ENCODE assay signal across 12 mouse cellular contexts in genomic region chr2:157536476-157537081, GRCm38 (mm10). TPM values are rescaled to one million over a fixed set of nuclear protein-coding genes. Genes with fewer than 3 reads are reported as not detected.
A peak's percentile ranks its signal among the peaks of the same experiment; 100 is the strongest.
DNase-seq lines count a peak whose midpoint lies in the region; ATAC-seq and TF ChIP-seq lines count a peak whose summit lies in the region.
"Had no signal": no experiment of that assay in that cellular context is flagged by ENCODE, and none has a peak within 500 bp of the region (broad histone marks: within the 10 kb centered on the region; RNA-seq: fewer than 3 reads in every experiment).

No protein-coding gene starts in this region.

- H3K4me3 ChIP-seq in liver, adult 2 months (ENCODE audit: insufficient read depth, low read depth, low read length), result no peak overlapping the region
- H3K4me3 ChIP-seq in liver, embryonic 12.5 days, result no peak overlapping the region
- no peak overlapping the region for H3K4me3 ChIP-seq in embryonic facial prominence, embryonic 12.5 days
- no peak overlapping the region for H3K4me3 ChIP-seq in hindbrain, embryonic 14.5 days (replicated peaks; ENCODE audit: low read length)
- no peak overlapping the region for H3K4me3 ChIP-seq in midbrain, embryonic 16.5 days (ENCODE audit: low read depth, low read length)

- TF ChIP-seq CTCF in liver, adult 2 months (IDR thresholded peaks at IDR 0.05; ENCODE audit: low read depth, low read length), result no peak

- no peak overlapping the region for H3K4me2 ChIP-seq in liver, embryonic 12.5 days
- H3K4me2 ChIP-seq in embryonic facial prominence, embryonic 12.5 days (replicated peaks), result 0 out of 2 replicates have a peak overlapping the region, but pooled peaks have one; percentile 7
- no peak overlapping the region for H3K4me2 ChIP-seq in hindbrain, embryonic 14.5 days (replicated peaks)
- peak overlapping the region; percentile 2; the same call in 1 of the 2 replicates for H3K4me2 ChIP-seq in midbrain, embryonic 16.5 days (ENCODE audit: low read length)
- H3K4me2 ChIP-seq: heart, embryonic 11.5 days had no signal

- no peak overlapping the region for H3K9ac ChIP-seq in liver, adult 2 months (ENCODE audit: low read depth, low read length)
- no peak overlapping the region for H3K9ac ChIP-seq in liver, embryonic 12.5 days
- H3K9ac ChIP-seq in embryonic facial prominence, embryonic 12.5 days, result no peak overlapping the region
- no peak overlapping the region; the same call in 1 of the 2 replicates for H3K9ac ChIP-seq in hindbrain, embryonic 14.5 days
- no peak overlapping the region; the same call in 1 of the 2 replicates for H3K9ac ChIP-seq in midbrain, embryonic 16.5 days (ENCODE audit: low read depth, low read length)

- 23% methylated on average over 7 of the region's 7 CpGs for WGBS in liver, adult 2 months
- WGBS in liver, embryonic 12.5 days (ENCODE audit: insufficient replicate concordance), result 45% methylated on average over 7 of the region's 7 CpGs
- WGBS in embryonic facial prominence, embryonic 12.5 days, result 29% methylated on average over 7 of the region's 7 CpGs
- WGBS in hindbrain, embryonic 14.5 days, result 48% methylated on average over 7 of the region's 7 CpGs
- 47% methylated on average over 7 of the region's 7 CpGs for WGBS in midbrain, embryonic 16.5 days

- 0 out of 2 replicates have a peak, but pooled peaks cover 1% of the 10 kb centered on the region for H3K4me1 ChIP-seq in liver, adult 2 months (ENCODE audit: control insufficient read depth, insufficient read depth, low read length)
- H3K4me1 ChIP-seq in liver, embryonic 12.5 days, result peaks cover 20% of the 10 kb centered on the region
- H3K4me1 ChIP-seq in embryonic facial prominence, embryonic 12.5 days, result peaks cover 62% of the 10 kb centered on the region
- peaks cover 57% of the 10 kb centered on the region for H3K4me1 ChIP-seq in hindbrain, embryonic 14.5 days (replicated peaks; ENCODE audit: control insufficient read depth, insufficient read depth, low read length)
- peaks cover 59% of the 10 kb centered on the region for H3K4me1 ChIP-seq in midbrain, embryonic 16.5 days (ENCODE audit: control insufficient read depth, insufficient read depth, low read length)

- H3K27ac ChIP-seq in liver, adult 2 months (replicated peaks; ENCODE audit: insufficient read depth, low read depth, low read length), result no peak overlapping the region
- no peak overlapping the region for H3K27ac ChIP-seq in liver, embryonic 12.5 days
- H3K27ac ChIP-seq in embryonic facial prominence, embryonic 12.5 days, result peak overlapping the region; percentile 32; the same call in 1 of the 2 replicates
- peak overlapping the region; percentile 84 for H3K27ac ChIP-seq in hindbrain, embryonic 14.5 days
- peak overlapping the region; percentile 89 for H3K27ac ChIP-seq in midbrain, embryonic 16.5 days (ENCODE audit: low read length)

- no peaks in the 10 kb centered on the region for H3K9me3 ChIP-seq in liver, embryonic 12.5 days (replicated peaks)
- H3K9me3 ChIP-seq in embryonic facial prominence, embryonic 12.5 days, result no peaks in the 10 kb centered on the region
- no peaks in the 10 kb centered on the region for H3K9me3 ChIP-seq in hindbrain, embryonic 14.5 days (ENCODE audit: control insufficient read depth, low read length)
- H3K9me3 ChIP-seq in midbrain, embryonic 16.5 days (replicated peaks; ENCODE audit: control insufficient read depth, low read length, poor library complexity, severe bottlenecking), result no peaks in the 10 kb centered on the region

- no peaks in the 10 kb centered on the region for H3K79me2 ChIP-seq in liver, adult 2 months (ENCODE audit: control insufficient read depth, insufficient read depth, low read length)

- no peaks in the 10 kb centered on the region for H3K27me3 ChIP-seq in liver, adult 2 months (ENCODE audit: control insufficient read depth, insufficient read depth, low read length)
- H3K27me3 ChIP-seq in liver, embryonic 12.5 days (replicated peaks), result peaks cover 25% of the 10 kb centered on the region
- no peaks in the 10 kb centered on the region for H3K27me3 ChIP-seq in embryonic facial prominence, embryonic 12.5 days
- no peaks in the 10 kb centered on the region for H3K27me3 ChIP-seq in hindbrain, embryonic 14.5 days (ENCODE audit: control insufficient read depth, insufficient read depth, low read length)
- H3K27me3 ChIP-seq in midbrain, embryonic 16.5 days (ENCODE audit: control insufficient read depth, insufficient read depth, low read depth, low read length), result no peaks in the 10 kb centered on the region

- TF ChIP-seq POLR2A in liver, adult 2 months (IDR thresholded peaks at IDR 0.05; ENCODE audit: extremely low read depth, insufficient read depth, low read length), result no peak

- DNase-seq in liver, adult 2 months (ENCODE audit: extremely low read depth, low read depth, low spot score), result peak; percentile 83
- DNase-seq in hindbrain, embryonic 14.5 days (ENCODE audit: low spot score), result no peak
- no peak for DNase-seq in right cerebral cortex, postnatal 10 days (ENCODE audit: low spot score in 2 of 2)
- no peak for DNase-seq in urinary bladder, postnatal 10 days (ENCODE audit: low spot score)
- DNase-seq: cerebellum, adult 9-11 months; kidney, postnatal 36 days had no signal

- no peaks in the 10 kb centered on the region for H3K36me3 ChIP-seq in liver, adult 2 months (ENCODE audit: control insufficient read depth, insufficient read depth, low read length)
- no peaks in the 10 kb centered on the region for H3K36me3 ChIP-seq in liver, embryonic 12.5 days
- H3K36me3 ChIP-seq in embryonic facial prominence, embryonic 12.5 days, result no peaks in the 10 kb centered on the region
- H3K36me3 ChIP-seq in hindbrain, embryonic 14.5 days (replicated peaks; ENCODE audit: control insufficient read depth, insufficient read depth), result no peaks in the 10 kb centered on the region
- no peaks in the 10 kb centered on the region for H3K36me3 ChIP-seq in midbrain, embryonic 16.5 days (ENCODE audit: control insufficient read depth, insufficient read depth, low read length)

- ATAC-seq in liver, embryonic 12.5 days, result no peak
- ATAC-seq in embryonic facial prominence, embryonic 12.5 days (ENCODE audit: insufficient number of reproducible peaks, insufficient read depth, low FRiP score, low TSS enrichment), result no peak
- ATAC-seq in hindbrain, embryonic 14.5 days (ENCODE audit: low FRiP score), result no peak
- ATAC-seq in midbrain, embryonic 16.5 days, result no peak
- ATAC-seq in megakaryocyte, adult 5-6 weeks (ENCODE audit: poor library complexity, severe bottlenecking), result no peak
- ATAC-seq: inflammation-experienced regulatory T-cells, adult 6 months had no signal

RNA-seq across cellular contexts. Expression of gene Nnat, which starts 23.3 kb away (rescaled TPM):
- total RNA-seq in liver, adult 2 months (2014; rRNA removed), result 0.34 TPM in 1 of 2 replicates, not detected in the other
- 0.24 TPM in 1 of 2 replicates, not detected in the other for polyA plus RNA-seq in liver, adult 2 months (2012; rRNA removed)
- polyA plus RNA-seq in liver, embryonic 12.5 days (2016; fragmentation: Nextera tagmentation; extraction: Ambion mirVana), result 79.0 and 80.8 TPM in 2 replicates
- polyA plus RNA-seq in embryonic facial prominence, embryonic 12.5 days (2016; fragmentation: Nextera tagmentation; extraction: Ambion mirVana), result 1,910 and 2,445 TPM in 2 replicates
- polyA plus RNA-seq in hindbrain, embryonic 14.5 days (2014; fragmentation: Nextera tagmentation; extraction: Ambion mirVana), result 4,569 and 4,588 TPM in 2 replicates
- 9,243 and 10,143 TPM in 2 replicates for polyA plus RNA-seq in midbrain, embryonic 16.5 days (2015; fragmentation: Nextera tagmentation; extraction: Ambion mirVana)
- not detected in 2 replicates for total RNA-seq in megakaryocyte, adult 5-6 weeks (2015)
- not detected in 2 replicates for total RNA-seq in megakaryocyte, adult 5-6 weeks (2017)

RNA-seq across cellular contexts. Expression of gene Blcap, which starts 34.5 kb away (rescaled TPM):
- total RNA-seq in liver, adult 2 months (2014; rRNA removed), result 14.1 and 16.3 TPM in 2 replicates
- polyA plus RNA-seq in liver, adult 2 months (2012; rRNA removed), result 33.1 and 37.9 TPM in 2 replicates
- polyA plus RNA-seq in liver, embryonic 12.5 days (2016; fragmentation: Nextera tagmentation; extraction: Ambion mirVana), result 12.3 and 13.4 TPM in 2 replicates
- 77.9 and 84.8 TPM in 2 replicates for polyA plus RNA-seq in embryonic facial prominence, embryonic 12.5 days (2016; fragmentation: Nextera tagmentation; extraction: Ambion mirVana)
- 285 and 323 TPM in 2 replicates for polyA plus RNA-seq in hindbrain, embryonic 14.5 days (2014; fragmentation: Nextera tagmentation; extraction: Ambion mirVana)
- polyA plus RNA-seq in midbrain, embryonic 16.5 days (2015; fragmentation: Nextera tagmentation; extraction: Ambion mirVana), result 357 and 363 TPM in 2 replicates
- 10.2 and 13.5 TPM in 2 replicates for total RNA-seq in megakaryocyte, adult 5-6 weeks (2015)
- total RNA-seq in megakaryocyte, adult 5-6 weeks (2017), result 7.8 and 19.2 TPM in 2 replicates

Comparison
In these comparisons a context has a peak if more than half of its experiments do, and no peak if none do; other contexts are left out.
1. RNA of gene Nnat, which starts 23.3 kb away (polyA plus RNA-seq): 9,243 to 10,143 TPM in midbrain, embryonic 16.5 days, 4,569 to 4,588 TPM in hindbrain, embryonic 14.5 days, 1,910 to 2,445 TPM in embryonic facial prominence, embryonic 12.5 days and 79.0 to 80.8 TPM in liver, embryonic 12.5 days; 0.24 TPM in liver, adult 2 months; every median in the first group is over 10 times any median in the second.
2. H3K27ac ChIP-seq: peak in embryonic facial prominence, embryonic 12.5 days (single experiment), hindbrain, embryonic 14.5 days (single experiment) and midbrain, embryonic 16.5 days (single experiment); none in liver, adult 2 months (single experiment) and liver, embryonic 12.5 days (single experiment).
3. H3K4me2 ChIP-seq: peak in embryonic facial prominence, embryonic 12.5 days (single experiment) and midbrain, embryonic 16.5 days (single experiment); none in liver, embryonic 12.5 days (single experiment) and hindbrain, embryonic 14.5 days (single experiment).